Mouse (Mus musculus) brain, embryonic 14.5 days (tissue): ENCODE results near the gene 1700017N19Rik.

Experiments used
- CTCF ChIP-seq: fragments of 200-500 bp; IDR thresholded peaks from 2 replicates; pipeline ENCODE4 v1.5.1; 2012; ENCODE audit warnings: inconsistent platforms, mild to moderate bottlenecking, moderate library complexity, borderline replicate concordance; ENCODE audit not compliant: insufficient read depth, insufficient read length; ENCODE audit errors: extremely low read depth
- POLR2A ChIP-seq: fragments of 200-500 bp; IDR thresholded peaks from 2 replicates; pipeline ENCODE4 v1.6.1; 2012; ENCODE audit warnings: mild to moderate bottlenecking, inconsistent platforms, borderline replicate concordance; ENCODE audit not compliant: poor library complexity, insufficient read depth, insufficient read length, severe bottlenecking; ENCODE audit errors: extremely low read depth

GRCm38 (mm10) chr10:100590323-100590722, at the start of gene 1700017N19Rik, which contains the start of gene 4930430F08Rik:
- TF ChIP-seq CTCF (no peak), POLR2A (no peak)
